Mouse (Mus musculus) mouse trophoblast stem cell (cell line): ENCODE results near the gene Vipr1.

ENCODE experiments used
- in situ Hi-C, 2 experiments: fragments of 300-500 bp; cut with MseI, MboI; formaldehyde crosslinking; loops; 2 replicates in 1 of 2; 3 replicates in 1 of 2; pipeline ENCODE4 v1.15.1; 2025

Vipr1 gene

GRCm38 (mm10) chr9:121718070-121718705 lies 75.7 kb downstream of the Vipr1 start:
- in situ Hi-C loops: no loop called here

GRCm38 (mm10) chr9:121718792-121719318 lies 76.3 kb downstream of the Vipr1 start, which contains the start of gene Nktr:
Nktr (plus strand) TSS chr9:121719169.
- in situ Hi-C loops: no loop called here

- in situ Hi-C loops: no loop called here
These were observed 77.1 kb downstream of the Vipr1 start for GRCm38 (mm10) chr9:121719347-121720331.
